In the genomic region with DNA sequence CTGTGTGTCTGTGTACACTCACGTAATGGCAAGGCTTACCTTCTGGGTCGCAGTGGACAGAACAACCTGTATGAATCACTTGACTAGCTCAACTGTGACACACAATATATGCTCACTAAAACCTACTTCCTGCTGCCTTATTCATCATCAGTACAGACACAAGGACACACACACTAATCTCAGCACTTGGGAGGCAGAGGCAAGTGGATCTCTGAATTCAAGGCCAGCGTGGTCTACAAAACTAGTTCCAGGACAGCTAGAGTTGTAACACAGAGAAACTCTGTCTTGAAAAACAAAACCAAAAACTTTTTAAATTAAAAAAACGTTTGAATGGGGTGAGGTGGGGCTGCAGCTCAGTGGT, we compare ENCODE assay signal across 24 mouse cellular contexts. TPM values are rescaled to one million over a fixed set of nuclear protein-coding genes. Genes with fewer than 3 reads are reported as not detected.
A peak's percentile ranks its signal among the peaks of the same experiment; 100 is the strongest.
DNase-seq lines count a peak whose midpoint lies in the region; ATAC-seq and TF ChIP-seq lines count a peak whose summit lies in the region.
"Had no signal": no experiment of that assay in that cellular context is flagged by ENCODE, and none has a peak within 500 bp of the region (broad histone marks: within the 10 kb centered on the region; RNA-seq: fewer than 3 reads in every experiment).

No protein-coding gene starts in this region.

- H3K27ac ChIP-seq in bone marrow, adult 2 months (ENCODE audit: control insufficient read depth, insufficient read depth, low read depth, low read length, poor library complexity) = peak overlapping the region; percentile 46; the same call in 1 of the 2 replicates
- H3K27ac ChIP-seq in liver, embryonic 15.5 days (replicated peaks) = peak overlapping the region; percentile 89
- H3K27ac ChIP-seq in stomach, postnatal 0 days (replicated peaks) = no peak overlapping the region
- no peak overlapping the region for H3K27ac ChIP-seq in forebrain, embryonic 13.5 days
- H3K27ac ChIP-seq: embryonic facial prominence, embryonic 13.5 days; heart, adult 2 months; hindbrain, embryonic 10.5 days; hindbrain, embryonic 14.5 days had no signal

- peaks cover 98% of the 10 kb centered on the region for H3K36me3 ChIP-seq in liver, embryonic 15.5 days (replicated peaks)
- H3K36me3 ChIP-seq in stomach, postnatal 0 days (ENCODE audit: control insufficient read depth, insufficient read depth, low read length) = peaks cover 66% of the 10 kb centered on the region
- peaks cover 99% of the 10 kb centered on the region for H3K36me3 ChIP-seq in forebrain, embryonic 13.5 days (ENCODE audit: poor library complexity, severe bottlenecking)

- TF ChIP-seq POLR2A in bone marrow, adult 2 months (IDR thresholded peaks at IDR 0.05; ENCODE audit: borderline replicate concordance, control insufficient read depth, low read depth, low read length) = no peak

- H3K27me3 ChIP-seq in liver, embryonic 15.5 days = no peaks in the 10 kb centered on the region
- H3K27me3 ChIP-seq in stomach, postnatal 0 days (ENCODE audit: control insufficient read depth, insufficient read depth, low read length) = no peaks in the 10 kb centered on the region
- no peaks in the 10 kb centered on the region for H3K27me3 ChIP-seq in forebrain, embryonic 13.5 days
- H3K27me3 ChIP-seq: embryonic facial prominence, embryonic 13.5 days had no signal

- H3K4me3 ChIP-seq in bone marrow, adult 2 months (replicated peaks; ENCODE audit: control insufficient read depth, low read depth, low read length) = no peak overlapping the region
- H3K4me3 ChIP-seq in liver, embryonic 15.5 days (replicated peaks) = peak overlapping the region; percentile 29; the same call in 1 of the 2 replicates
- no peak overlapping the region for H3K4me3 ChIP-seq in stomach, postnatal 0 days (ENCODE audit: low read depth, low read length)
- H3K4me3 ChIP-seq in forebrain, embryonic 13.5 days = no peak overlapping the region
- H3K4me3 ChIP-seq: embryonic facial prominence, embryonic 13.5 days; heart, adult 2 months; hindbrain, embryonic 10.5 days had no signal

- peak overlapping the region; percentile 23; the same call in 1 of the 2 replicates for H3K9ac ChIP-seq in liver, embryonic 15.5 days
- no peak overlapping the region for H3K9ac ChIP-seq in stomach, postnatal 0 days (ENCODE audit: low read length)
- H3K9ac ChIP-seq in forebrain, embryonic 13.5 days = no peak overlapping the region
- H3K9ac ChIP-seq: embryonic facial prominence, embryonic 13.5 days; hindbrain, embryonic 14.5 days had no signal

- ATAC-seq in erythroid progenitor cell, adult 5-6 weeks (replicated peaks; ENCODE audit: low FRiP score, poor library complexity, severe bottlenecking) = peak; percentile 40
- ATAC-seq in liver, embryonic 15.5 days (ENCODE audit: insufficient read depth) = peak; percentile 51
- peak; percentile 21; the same call in 1 of the 2 replicates for ATAC-seq in stomach, postnatal 0 days (ENCODE audit: low FRiP score, low TSS enrichment)
- ATAC-seq in forebrain, embryonic 13.5 days = no peak
- ATAC-seq: forebrain, embryonic 16.5 days had no signal

- 70% methylated on average over 4 of the region's 4 CpGs for WGBS in bone marrow, adult 2 months
- 42% methylated on average over 4 of the region's 4 CpGs for WGBS in liver, embryonic 15.5 days (ENCODE audit: insufficient replicate concordance)
- WGBS in stomach, postnatal 0 days = 69% methylated on average over 4 of the region's 4 CpGs
- WGBS in forebrain, embryonic 13.5 days = 81% methylated on average over 4 of the region's 4 CpGs

- peaks cover 1% of the 10 kb centered on the region; the same call in 1 of the 2 replicates for H3K4me1 ChIP-seq in bone marrow, adult 2 months (ENCODE audit: control insufficient read depth, insufficient read depth, low read length)
- peaks cover 54% of the 10 kb centered on the region for H3K4me1 ChIP-seq in liver, embryonic 15.5 days (replicated peaks)
- H3K4me1 ChIP-seq in stomach, postnatal 0 days (replicated peaks; ENCODE audit: control insufficient read depth, insufficient read depth) = no peaks in the 10 kb centered on the region
- no peaks in the 10 kb centered on the region for H3K4me1 ChIP-seq in forebrain, embryonic 13.5 days
- H3K4me1 ChIP-seq: hindbrain, embryonic 10.5 days had no signal

- peak overlapping the region; percentile 57 for H3K4me2 ChIP-seq in liver, embryonic 15.5 days
- H3K4me2 ChIP-seq in stomach, postnatal 0 days (replicated peaks; ENCODE audit: low read depth) = no peak overlapping the region
- no peak overlapping the region for H3K4me2 ChIP-seq in forebrain, embryonic 13.5 days
- H3K4me2 ChIP-seq: embryonic facial prominence, embryonic 13.5 days; heart, embryonic 11.5 days; hindbrain, embryonic 14.5 days had no signal

- H3K9me3 ChIP-seq in liver, embryonic 15.5 days (replicated peaks) = no peaks in the 10 kb centered on the region
- no peaks in the 10 kb centered on the region for H3K9me3 ChIP-seq in stomach, postnatal 0 days (ENCODE audit: control insufficient read depth, low read length)
- no peaks in the 10 kb centered on the region for H3K9me3 ChIP-seq in forebrain, embryonic 13.5 days (replicated peaks)
- H3K9me3 ChIP-seq: embryonic facial prominence, embryonic 13.5 days; hindbrain, embryonic 10.5 days had no signal

- TF ChIP-seq CTCF in bone marrow, adult 2 months (IDR thresholded peaks at IDR 0.05; ENCODE audit: control insufficient read depth, insufficient read depth, low read length) = no peak
- no peak for TF ChIP-seq CTCF in stomach, postnatal 0 days (IDR thresholded peaks at IDR 0.05; ENCODE audit: low read depth)

- DNase-seq in stomach, postnatal 0 days (ENCODE audit: low spot score) = no peak
- DNase-seq in cerebellum, adult 11 months = no peak
- DNase-seq in ovary, postnatal 36 days (ENCODE audit: low spot score) = no peak
- DNase-seq: adrenal gland, postnatal 10 days; cerebellum, adult 18-20 months; cerebellum, adult 9-11 months; cerebellum, postnatal 36 days; gastrocnemius, postnatal 14 days; heart, adult 2 months had no signal

- TF ChIP-seq EP300 in stomach, postnatal 0 days (optimal IDR thresholded peaks at IDR 0.05) = no peak

RNA-seq across cellular contexts. Expression of a gene that starts 6.4 kb away (rescaled TPM):
- 64.8 and 107 TPM in 2 replicates for polyA plus RNA-seq in bone marrow, adult 2 months (2011; ENCODE audit: insufficient read depth, insufficient read length, low replicate concordance, missing spikeins)
- 58.0 and 61.2 TPM in 2 replicates for total RNA-seq in erythroid progenitor cell, adult 5-6 weeks (2015; ENCODE audit: low replicate concordance)
- total RNA-seq in erythroid progenitor cell, adult 5-6 weeks (2017; ENCODE audit: low replicate concordance) = 73.0 and 87.4 TPM in 2 replicates
- polyA plus RNA-seq in liver, embryonic 15.5 days (2015; fragmentation: Nextera tagmentation; extraction: Ambion mirVana) = 94.1 and 95.7 TPM in 2 replicates
- polyA plus RNA-seq in stomach, postnatal 0 days (2015; fragmentation: Nextera tagmentation; extraction: Ambion mirVana) = 56.2 TPM in 2 replicates
- 95.9 and 99.4 TPM in 2 replicates for polyA plus RNA-seq in forebrain, embryonic 13.5 days (2015; fragmentation: Nextera tagmentation; extraction: Ambion mirVana)

RNA-seq across cellular contexts. Expression of a gene that starts 28.4 kb away (rescaled TPM):
- polyA plus RNA-seq in bone marrow, adult 2 months (2011; ENCODE audit: insufficient read depth, insufficient read length, low replicate concordance, missing spikeins) = 0.25 TPM in 1 of 2 replicates, not detected in the other
- not detected in 2 replicates for total RNA-seq in erythroid progenitor cell, adult 5-6 weeks (2015; ENCODE audit: low replicate concordance)
- total RNA-seq in erythroid progenitor cell, adult 5-6 weeks (2017; ENCODE audit: low replicate concordance) = not detected in 2 replicates
- not detected in 2 replicates for polyA plus RNA-seq in liver, embryonic 15.5 days (2015; fragmentation: Nextera tagmentation; extraction: Ambion mirVana)
- polyA plus RNA-seq in stomach, postnatal 0 days (2015; fragmentation: Nextera tagmentation; extraction: Ambion mirVana) = 0.02 TPM in 1 of 2 replicates, not detected in the other
- polyA plus RNA-seq in forebrain, embryonic 13.5 days (2015; fragmentation: Nextera tagmentation; extraction: Ambion mirVana) = 0.05 and 0.15 TPM in 2 replicates
- polyA plus RNA-seq: embryonic facial prominence, embryonic 13.5 days; forebrain, embryonic 11.5 days had no signal

RNA-seq across cellular contexts. Expression of a gene that starts 33.3 kb away (rescaled TPM):
- polyA plus RNA-seq in bone marrow, adult 2 months (2011; ENCODE audit: insufficient read depth, insufficient read length, low replicate concordance, missing spikeins) = 67.1 and 105 TPM in 2 replicates
- total RNA-seq in erythroid progenitor cell, adult 5-6 weeks (2015; ENCODE audit: low replicate concordance) = 29.2 and 52.4 TPM in 2 replicates
- total RNA-seq in erythroid progenitor cell, adult 5-6 weeks (2017; ENCODE audit: low replicate concordance) = 69.3 and 96.1 TPM in 2 replicates
- polyA plus RNA-seq in liver, embryonic 15.5 days (2015; fragmentation: Nextera tagmentation; extraction: Ambion mirVana) = 3.7 and 4.2 TPM in 2 replicates
- 5.1 TPM in 2 replicates for polyA plus RNA-seq in stomach, postnatal 0 days (2015; fragmentation: Nextera tagmentation; extraction: Ambion mirVana)
- 13.7 and 14.3 TPM in 2 replicates for polyA plus RNA-seq in forebrain, embryonic 13.5 days (2015; fragmentation: Nextera tagmentation; extraction: Ambion mirVana)

RNA-seq across cellular contexts. Expression of a gene that starts 48.1 kb away (rescaled TPM):
- not detected in 2 replicates for polyA plus RNA-seq in bone marrow, adult 2 months (2011; ENCODE audit: insufficient read depth, insufficient read length, low replicate concordance, missing spikeins)
- not detected in 2 replicates for total RNA-seq in erythroid progenitor cell, adult 5-6 weeks (2015; ENCODE audit: low replicate concordance)
- total RNA-seq in erythroid progenitor cell, adult 5-6 weeks (2017; ENCODE audit: low replicate concordance) = not detected in 2 replicates
- polyA plus RNA-seq in liver, embryonic 15.5 days (2015; fragmentation: Nextera tagmentation; extraction: Ambion mirVana) = not detected in 2 replicates
- not detected in 2 replicates for polyA plus RNA-seq in stomach, postnatal 0 days (2015; fragmentation: Nextera tagmentation; extraction: Ambion mirVana)
- not detected in 2 replicates for polyA plus RNA-seq in forebrain, embryonic 13.5 days (2015; fragmentation: Nextera tagmentation; extraction: Ambion mirVana)
- total RNA-seq: adrenal gland, postnatal 4 days; heart, adult 2 months; heart, postnatal 25 days; MEL had no signal
- polyA plus RNA-seq: embryonic facial prominence, embryonic 13.5 days; gonadal fat pad, adult 2 months; heart, adult 2 months; heart, embryonic 11.5 days; heart, embryonic 16.5 days had no signal

RNA-seq across cellular contexts. Expression of a gene that starts 56.6 kb away (rescaled TPM):
- 9.6 and 9.8 TPM in 2 replicates for polyA plus RNA-seq in bone marrow, adult 2 months (2011; ENCODE audit: insufficient read depth, insufficient read length, low replicate concordance, missing spikeins)
- total RNA-seq in erythroid progenitor cell, adult 5-6 weeks (2015; ENCODE audit: low replicate concordance) = 2.2 and 5.9 TPM in 2 replicates
- not detected in 2 replicates for total RNA-seq in erythroid progenitor cell, adult 5-6 weeks (2017; ENCODE audit: low replicate concordance)
- polyA plus RNA-seq in liver, embryonic 15.5 days (2015; fragmentation: Nextera tagmentation; extraction: Ambion mirVana) = 2.9 and 3.0 TPM in 2 replicates
- 3.9 and 4.1 TPM in 2 replicates for polyA plus RNA-seq in stomach, postnatal 0 days (2015; fragmentation: Nextera tagmentation; extraction: Ambion mirVana)
- 31.7 and 33.0 TPM in 2 replicates for polyA plus RNA-seq in forebrain, embryonic 13.5 days (2015; fragmentation: Nextera tagmentation; extraction: Ambion mirVana)

Comparison
In these comparisons a context has a peak if more than half of its experiments do, and no peak if none do; other contexts are left out.
1. H3K27ac ChIP-seq: peak in bone marrow, adult 2 months (single experiment) and liver, embryonic 15.5 days (single experiment); none in stomach, postnatal 0 days (single experiment) and forebrain, embryonic 13.5 days (single experiment).